Mouse (Mus musculus): ENCODE results near the gene Ccdc54. TPM values are rescaled to one million over a fixed set of nuclear protein-coding genes. Genes with fewer than 3 reads are reported as not detected.

Ccdc54 gene
- total RNA-seq, 2 experiments from 2014 or later: not detected

GRCm38 (mm10) chr16:50542554-50543333 is 48.2 kb downstream of the Ccdc54 start:
- no peak for DNase-seq (ENCODE audit: extremely low spot score in 1 of 2, low spot score in 1 of 2)

Other genes with a start within 250 kb of the Ccdc54 start
- gene Bbx, start 158.8 kb downstream of the Ccdc54 start, total RNA-seq (2021): 10 to 100 TPM; 20.9 to 21.3 TPM